Mouse (Mus musculus): ENCODE measurements around the gene Glrx.

DNA sequence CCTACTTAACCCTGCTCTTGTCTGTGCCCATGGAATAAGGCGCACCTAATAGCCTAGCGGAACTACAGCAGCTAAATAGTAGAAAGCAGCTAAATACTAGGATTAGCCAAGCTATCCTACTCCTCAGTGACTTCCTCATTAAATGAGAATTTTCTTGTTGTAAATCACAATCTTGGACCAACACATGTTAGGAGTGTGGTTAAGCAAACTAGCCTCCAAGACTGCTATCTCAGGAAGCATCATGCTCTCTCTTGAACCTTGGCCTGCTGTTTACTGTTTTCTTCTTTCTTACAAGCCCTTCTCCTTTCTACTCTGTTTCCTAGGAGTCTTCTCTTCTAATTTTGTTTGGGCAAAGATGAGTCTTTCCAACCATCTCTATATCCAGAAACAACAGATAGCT is 22.5 kb upstream of the Glrx start:
- TF ChIP-seq CTCF (IDR thresholded peaks at IDR 0.05; ENCODE audit: low read depth, low read length), result no peak
- no peak for TF ChIP-seq GATA2 (IDR thresholded peaks at IDR 0.05; ENCODE audit: borderline replicate concordance, low read depth, low read length)
- no peak for TF ChIP-seq GATA1 (IDR thresholded peaks at IDR 0.05; ENCODE audit: borderline replicate concordance, low read length)
- TF ChIP-seq POLR2AphosphoS5 (IDR thresholded peaks at IDR 0.05; ENCODE audit: insufficient replicate concordance, low read depth, low read length), result no peak
- TF ChIP-seq TAL1 (conservative IDR thresholded peaks at IDR 0.05; ENCODE audit: low read depth, low read length), result peak; percentile 24; the same call in 1 of the 2 replicates

All from G1E (cell line).